Mouse (Mus musculus): ENCODE data around the gene Lamtor1.

DNA sequence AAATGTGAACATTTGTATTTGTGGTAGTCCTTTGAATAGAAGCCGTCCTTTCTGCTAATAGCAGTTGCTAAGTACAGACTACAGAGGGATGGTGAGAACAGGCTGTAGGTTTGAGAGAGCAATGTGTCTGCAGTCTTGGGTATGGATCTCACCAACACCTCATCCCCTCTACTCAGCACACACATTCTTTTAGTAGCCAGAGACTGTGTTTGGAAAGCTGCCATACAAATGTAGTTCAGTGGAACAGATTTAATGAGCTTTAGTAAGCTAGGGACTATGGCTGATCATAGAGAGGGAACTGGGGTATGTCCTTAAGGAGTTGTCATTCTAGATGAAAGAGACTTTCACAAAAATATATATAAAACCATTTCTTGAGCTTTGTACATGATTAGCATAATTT is 61.6 kb downstream of the Lamtor1 start:
- TF ChIP-seq POLR2A (IDR thresholded peaks at IDR 0.05; ENCODE audit: low read depth, low read length) (no peak), CTCF (IDR thresholded peaks at IDR 0.05; ENCODE audit: borderline replicate concordance, insufficient read depth, low read length) (no peak)

Measured in embryonic fibroblast, embryonic 13.5 days (primary cell).